Mouse (Mus musculus) skeletal muscle tissue, adult 2 months (tissue): ENCODE results near the gene Zfpm1.
"Not testable (repeated sequence)": the region's sequence is repeated elsewhere in the genome, so short reads cannot be mapped to it uniquely, and the experiment has no call there.

Experiments used
- DNase-seq: peaks from one replicate; pipeline ENCODE4 v3.0.0-alpha.2; 2012; ENCODE audit warnings: low read depth, low spot score

Zfpm1 gene

GRCm38 (mm10) chr8:122323951-122324402, 42.0 kb downstream of the Zfpm1 start:
- not testable (repeated sequence) for DNase-seq

- DNase-seq, result no peak
Observed at GRCm38 (mm10) chr8:122325196-122325595, 43.3 kb downstream of the Zfpm1 start.

- DNase-seq, result no peak
Observed at GRCm38 (mm10) chr8:122326114-122326542, 44.2 kb downstream of the Zfpm1 start.

GRCm38 (mm10) chr8:122329072-122329471, 47.1 kb downstream of the Zfpm1 start:
- DNase-seq, result no peak

GRCm38 (mm10) chr8:122329553-122330239, 47.8 kb downstream of the Zfpm1 start:
- no peak for DNase-seq

- no peak for DNase-seq
Observed at GRCm38 (mm10) chr8:122330446-122331133, 48.6 kb downstream of the Zfpm1 start.

GRCm38 (mm10) chr8:122331134-122331523, 49.2 kb downstream of the Zfpm1 start:
- DNase-seq, result no peak

GRCm38 (mm10) chr8:122332753-122333506, 51.0 kb downstream of the Zfpm1 start:
- DNase-seq, result peak; percentile 70

- DNase-seq, result no peak
Observed at GRCm38 (mm10) chr8:122333531-122333930, 51.6 kb downstream of the Zfpm1 start.

- no peak for DNase-seq
Observed at GRCm38 (mm10) chr8:122334791-122335490, 53.0 kb downstream of the Zfpm1 start.

GRCm38 (mm10) chr8:122335638-122336250, 53.8 kb downstream of the Zfpm1 start:
- DNase-seq, result no peak

- DNase-seq, result no peak
Observed at GRCm38 (mm10) chr8:122336251-122336910, 54.4 kb downstream of the Zfpm1 start.

GRCm38 (mm10) chr8:122338852-122339251, 56.9 kb downstream of the Zfpm1 start:
- DNase-seq, result no peak

GRCm38 (mm10) chr8:122340761-122341160, 58.8 kb downstream of the Zfpm1 start:
- no peak for DNase-seq

GRCm38 (mm10) chr8:122341790-122342189, 59.8 kb downstream of the Zfpm1 start:
- DNase-seq, result no peak

GRCm38 (mm10) chr8:122342362-122342761, 60.4 kb downstream of the Zfpm1 start:
- DNase-seq, result no peak

GRCm38 (mm10) chr8:122342806-122343209, 60.9 kb downstream of the Zfpm1 start:
- no peak for DNase-seq

GRCm38 (mm10) chr8:122343341-122343740, 61.4 kb downstream of the Zfpm1 start:
- no peak for DNase-seq

GRCm38 (mm10) chr8:122343758-122344157, 61.8 kb downstream of the Zfpm1 start:
- no peak for DNase-seq

GRCm38 (mm10) chr8:122344219-122344618, 62.3 kb downstream of the Zfpm1 start:
- DNase-seq, result no peak
